Mouse (Mus musculus): ENCODE results near the gene Lifr. TPM values are rescaled to one million over a fixed set of nuclear protein-coding genes. Genes with fewer than 3 reads are reported as not detected.

Lifr gene
- polyA plus RNA-seq, 1 experiment, result 39.2 TPM

DNA sequence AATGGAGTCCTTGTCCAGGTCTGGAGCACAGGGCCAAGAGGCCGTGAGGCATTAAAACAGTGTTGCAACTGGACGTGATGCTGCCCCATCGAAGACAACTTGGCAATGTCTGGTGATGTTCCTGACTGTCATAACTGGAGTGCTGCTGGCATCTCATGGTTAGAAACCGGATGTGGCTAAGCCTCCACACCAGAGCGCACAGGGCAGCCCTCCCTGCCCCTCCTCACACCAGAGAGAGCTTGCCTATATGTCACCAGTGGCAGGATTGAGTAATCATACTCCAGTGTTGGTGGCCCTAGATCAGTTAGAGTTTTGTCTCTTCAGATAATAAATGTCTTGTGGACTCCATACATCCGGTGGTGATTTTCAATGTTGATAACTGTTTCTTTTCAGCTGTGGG lies 97.3 kb downstream of the Lifr start:
- Histone ChIP-seq H3K27me3 (ENCODE audit: control insufficient read depth, insufficient read depth, low read length) (no peaks in the 10 kb centered on the region), H3K4me3 (ENCODE audit: control insufficient read depth, insufficient read depth, low read length) (no peak overlapping the region), H3K27ac (ENCODE audit: control insufficient read depth, insufficient read depth, low read length) (no peak overlapping the region), H3K36me3 (ENCODE audit: control insufficient read depth, insufficient read depth, low read length) (no peaks in the 10 kb centered on the region), H3K4me1 (replicated peaks; ENCODE audit: control insufficient read depth, insufficient read depth, low read length) (no peaks in the 10 kb centered on the region)
- DNase-seq, result no peak
- no peak for TF ChIP-seq POLR2A (IDR thresholded peaks at IDR 0.05; ENCODE audit: control insufficient read depth, extremely low read depth, insufficient read depth, low read length, poor library complexity)
- no peak for TF ChIP-seq CTCF (IDR thresholded peaks at IDR 0.05; ENCODE audit: borderline replicate concordance, control insufficient read depth, extremely low read depth, insufficient read depth, low read length, poor library complexity)
- WGBS, result 86% methylated on average over 6 of the region's 6 CpGs

DNA sequence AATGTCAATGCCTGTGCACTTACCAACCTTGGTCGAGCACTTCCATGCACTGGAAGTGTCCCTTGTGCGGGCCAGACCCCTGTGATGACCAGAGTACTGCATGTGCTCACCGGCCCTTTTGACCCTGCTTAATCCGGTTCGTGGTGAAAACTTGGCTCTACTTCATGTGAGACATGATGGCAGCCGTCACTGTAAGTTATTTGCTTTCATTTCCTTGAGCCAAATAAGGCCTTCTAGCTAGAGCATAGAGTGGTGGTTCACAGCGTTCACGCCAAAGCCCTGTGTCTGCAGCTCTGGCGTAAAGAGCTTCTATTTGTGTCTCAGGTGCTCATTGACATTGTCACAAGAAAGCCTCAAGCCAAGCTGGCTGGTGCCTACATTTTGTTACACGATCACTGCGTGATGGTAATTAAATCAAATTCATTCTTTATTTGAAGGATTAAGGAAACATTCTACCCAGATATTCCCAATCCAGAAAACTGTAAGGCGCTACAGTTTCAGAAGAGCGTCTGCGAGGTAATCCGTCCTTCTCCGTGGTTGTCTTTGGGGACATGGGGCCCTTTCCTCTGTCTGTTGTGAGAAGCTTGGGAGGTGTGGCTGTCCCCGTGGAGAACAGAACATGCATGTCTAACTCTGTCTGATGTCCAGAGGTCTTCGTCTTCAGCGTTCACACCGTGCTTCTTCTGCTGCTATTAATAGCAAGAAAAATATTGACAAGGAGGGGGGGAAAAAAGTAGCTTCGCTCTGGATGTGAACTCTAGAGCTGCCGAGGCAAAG lies 99.5 kb downstream of the Lifr start:
- no peak for DNase-seq
- 95% methylated on average over 22 of the region's 22 CpGs for WGBS
- no peak overlapping the region for H3K27ac ChIP-seq (ENCODE audit: control insufficient read depth, insufficient read depth, low read length)
- no peaks in the 10 kb centered on the region for H3K36me3 ChIP-seq (ENCODE audit: control insufficient read depth, insufficient read depth, low read length)
- no peaks in the 10 kb centered on the region for H3K27me3 ChIP-seq (ENCODE audit: control insufficient read depth, insufficient read depth, low read length)
- TF ChIP-seq POLR2A (IDR thresholded peaks at IDR 0.05; ENCODE audit: control insufficient read depth, extremely low read depth, insufficient read depth, low read length, poor library complexity), result no peak
- H3K4me3 ChIP-seq (ENCODE audit: control insufficient read depth, insufficient read depth, low read length), result no peak overlapping the region
- no peaks in the 10 kb centered on the region for H3K4me1 ChIP-seq (replicated peaks; ENCODE audit: control insufficient read depth, insufficient read depth, low read length)

DNA sequence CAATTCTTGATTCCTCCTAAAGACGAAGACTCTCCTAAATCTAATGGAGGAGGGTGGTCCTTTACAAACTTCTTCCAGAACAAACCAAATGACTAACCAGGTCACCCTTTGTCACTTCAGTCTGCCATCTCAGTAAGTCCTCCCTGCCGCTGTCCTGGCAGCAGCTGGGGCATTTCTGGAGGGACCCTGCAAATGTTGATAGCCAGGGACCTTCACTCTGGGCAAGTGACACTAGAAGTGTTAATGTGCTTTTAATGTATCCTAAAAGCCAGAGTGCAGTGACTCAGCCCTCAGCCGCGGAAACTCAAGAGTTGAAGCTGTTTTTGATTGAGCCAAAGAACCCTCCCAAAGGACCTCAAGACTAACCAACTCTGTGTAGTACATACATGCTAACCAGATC lies 100.7 kb downstream of the Lifr start:
- Histone ChIP-seq H3K4me3 (ENCODE audit: control insufficient read depth, insufficient read depth, low read length) (no peak overlapping the region), H3K27ac (ENCODE audit: control insufficient read depth, insufficient read depth, low read length) (no peak overlapping the region), H3K4me1 (replicated peaks; ENCODE audit: control insufficient read depth, insufficient read depth, low read length) (no peaks in the 10 kb centered on the region), H3K36me3 (ENCODE audit: control insufficient read depth, insufficient read depth, low read length) (no peaks in the 10 kb centered on the region), H3K27me3 (ENCODE audit: control insufficient read depth, insufficient read depth, low read length) (no peaks in the 10 kb centered on the region)
- 94% methylated on average over 4 of the region's 4 CpGs for WGBS
- TF ChIP-seq CTCF (IDR thresholded peaks at IDR 0.05; ENCODE audit: borderline replicate concordance, control insufficient read depth, extremely low read depth, insufficient read depth, low read length, poor library complexity), result no peak
- no peak for TF ChIP-seq POLR2A (IDR thresholded peaks at IDR 0.05; ENCODE audit: control insufficient read depth, extremely low read depth, insufficient read depth, low read length, poor library complexity)
- DNase-seq, result no peak

DNA sequence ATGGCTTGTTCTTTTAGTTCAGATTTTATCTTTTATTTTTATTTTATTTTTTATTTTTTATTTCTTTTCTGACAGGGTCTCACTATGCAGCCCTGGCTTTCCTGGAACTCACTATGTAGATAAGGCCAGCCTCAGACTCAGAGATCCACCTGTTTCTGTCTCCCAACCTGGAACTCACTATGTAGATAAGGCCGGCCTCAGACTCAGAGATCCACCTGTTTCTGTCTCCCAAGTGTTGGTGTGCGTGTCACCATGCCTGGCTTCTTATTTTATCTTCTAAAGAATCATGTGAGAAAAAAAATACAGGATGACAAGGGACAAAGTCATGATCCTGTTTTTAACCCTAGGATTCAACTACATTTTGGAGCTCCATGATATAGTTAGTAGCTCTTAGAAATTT lies 102.2 kb downstream of the Lifr start:
- H3K4me3 ChIP-seq (ENCODE audit: control insufficient read depth, insufficient read depth, low read length), result no peak overlapping the region
- DNase-seq, result no peak
- TF ChIP-seq CTCF (IDR thresholded peaks at IDR 0.05; ENCODE audit: borderline replicate concordance, control insufficient read depth, extremely low read depth, insufficient read depth, low read length, poor library complexity) (no peak), POLR2A (IDR thresholded peaks at IDR 0.05; ENCODE audit: control insufficient read depth, extremely low read depth, insufficient read depth, low read length, poor library complexity) (no peak)
- no peaks in the 10 kb centered on the region for H3K27me3 ChIP-seq (ENCODE audit: control insufficient read depth, insufficient read depth, low read length)
- no peaks in the 10 kb centered on the region for H3K36me3 ChIP-seq (ENCODE audit: control insufficient read depth, insufficient read depth, low read length)
- H3K4me1 ChIP-seq (replicated peaks; ENCODE audit: control insufficient read depth, insufficient read depth, low read length), result no peaks in the 10 kb centered on the region
- H3K27ac ChIP-seq (ENCODE audit: control insufficient read depth, insufficient read depth, low read length), result no peak overlapping the region
- WGBS, result 93% methylated on average over 2 of the region's 2 CpGs

DNA sequence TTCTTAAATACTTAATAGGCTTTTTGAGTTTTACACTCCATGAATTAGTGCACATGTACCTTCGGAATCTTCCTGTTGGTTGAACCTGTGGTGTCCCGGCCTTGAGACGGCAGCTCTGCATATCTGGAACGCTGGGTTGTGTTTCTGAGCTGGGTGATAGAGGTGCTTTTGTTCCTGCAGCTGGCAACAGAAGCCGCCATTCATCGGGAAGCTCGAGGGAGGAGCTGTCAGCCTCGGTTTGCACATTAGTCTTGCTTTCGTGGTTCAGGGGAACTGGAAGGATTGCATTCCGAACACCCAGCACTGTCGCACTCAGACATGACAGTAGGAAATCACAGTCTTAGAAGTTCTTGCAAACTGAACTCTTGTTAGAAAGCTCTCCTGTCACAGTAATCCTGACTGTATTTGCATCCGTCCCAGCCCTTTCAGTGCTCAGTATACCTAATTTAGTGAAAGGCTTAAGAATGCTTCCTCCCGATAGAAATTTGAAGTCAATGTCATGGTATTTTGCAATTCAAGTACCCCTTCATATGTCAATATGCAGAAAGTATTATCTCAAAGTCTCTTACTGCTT lies 103.8 kb downstream of the Lifr start:
- 78% methylated on average over 13 of the region's 13 CpGs for WGBS
- Histone ChIP-seq H3K4me3 (ENCODE audit: control insufficient read depth, insufficient read depth, low read length) (no peak overlapping the region), H3K4me1 (replicated peaks; ENCODE audit: control insufficient read depth, insufficient read depth, low read length) (no peaks in the 10 kb centered on the region), H3K27ac (ENCODE audit: control insufficient read depth, insufficient read depth, low read length) (no peak overlapping the region), H3K36me3 (ENCODE audit: control insufficient read depth, insufficient read depth, low read length) (no peaks in the 10 kb centered on the region), H3K27me3 (ENCODE audit: control insufficient read depth, insufficient read depth, low read length) (no peaks in the 10 kb centered on the region)
- no peak for TF ChIP-seq POLR2A (IDR thresholded peaks at IDR 0.05; ENCODE audit: control insufficient read depth, extremely low read depth, insufficient read depth, low read length, poor library complexity)
- no peak for TF ChIP-seq CTCF (IDR thresholded peaks at IDR 0.05; ENCODE audit: borderline replicate concordance, control insufficient read depth, extremely low read depth, insufficient read depth, low read length, poor library complexity)
- DNase-seq, result no peak

DNA sequence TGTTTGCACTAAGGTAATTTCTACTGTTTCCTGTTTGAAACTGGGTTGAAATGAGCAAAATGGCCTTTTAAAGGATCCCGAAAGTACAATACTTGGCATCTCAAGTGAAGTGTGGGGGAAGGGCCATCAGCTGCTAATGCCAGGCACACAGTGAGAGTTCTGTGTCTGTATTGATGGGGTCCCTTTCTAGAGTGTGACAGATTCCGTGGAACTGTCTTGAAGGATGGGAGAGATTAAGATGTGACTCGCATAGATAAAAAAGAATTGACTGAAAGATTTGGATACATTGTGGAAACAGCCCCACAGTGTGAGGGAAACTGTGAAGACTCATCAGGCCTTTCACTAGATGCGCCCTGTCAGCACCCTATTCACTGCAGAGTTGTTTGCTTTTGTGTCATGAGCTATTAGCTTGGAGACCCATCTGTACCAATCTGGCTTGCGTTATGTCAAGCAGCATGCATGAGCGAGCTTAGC lies 104.4 kb downstream of the Lifr start:
- no peaks in the 10 kb centered on the region for H3K4me1 ChIP-seq (replicated peaks; ENCODE audit: control insufficient read depth, insufficient read depth, low read length)
- H3K27ac ChIP-seq (ENCODE audit: control insufficient read depth, insufficient read depth, low read length), result no peak overlapping the region
- WGBS, result 90% methylated on average over 6 of the region's 6 CpGs
- DNase-seq, result no peak
- TF ChIP-seq CTCF (IDR thresholded peaks at IDR 0.05; ENCODE audit: borderline replicate concordance, control insufficient read depth, extremely low read depth, insufficient read depth, low read length, poor library complexity) (no peak), POLR2A (IDR thresholded peaks at IDR 0.05; ENCODE audit: control insufficient read depth, extremely low read depth, insufficient read depth, low read length, poor library complexity) (no peak)
- H3K27me3 ChIP-seq (ENCODE audit: control insufficient read depth, insufficient read depth, low read length), result no peaks in the 10 kb centered on the region
- H3K36me3 ChIP-seq (ENCODE audit: control insufficient read depth, insufficient read depth, low read length), result no peaks in the 10 kb centered on the region
- no peak overlapping the region for H3K4me3 ChIP-seq (ENCODE audit: control insufficient read depth, insufficient read depth, low read length)

All from thymus, adult 2 months (tissue).